Mouse (Mus musculus): ENCODE measurements around the gene Hoxa2.

- TF ChIP-seq CTCF (IDR thresholded peaks at IDR 0.05; ENCODE audit: low read depth, low read length), result no peak
- TF ChIP-seq GATA1 (IDR thresholded peaks at IDR 0.05; ENCODE audit: borderline replicate concordance, low read length), result no peak
- no peak for TF ChIP-seq TAL1 (conservative IDR thresholded peaks at IDR 0.05; ENCODE audit: low read depth, low read length)
Observed at GRCm38 (mm10) chr6:52179690-52180089, 15.1 kb upstream of the Hoxa2 start.

Data from G1E (cell line).